Mouse (Mus musculus): ENCODE results near the gene Adipor2. TPM values are rescaled to one million over a fixed set of nuclear protein-coding genes. Genes with fewer than 3 reads are reported as not detected.

Adipor2 gene
- total RNA-seq, 1 experiment from 2014 or later = 194 TPM

- no peak for DNase-seq
Measured at GRCm38 (mm10) chr6:119312381-119312780, 105.1 kb downstream of the Adipor2 start.

- no peak for DNase-seq
Measured at GRCm38 (mm10) chr6:119310176-119310575, 107.3 kb downstream of the Adipor2 start.

GRCm38 (mm10) chr6:119307867-119308413, 109.6 kb downstream of the Adipor2 start:
- DNase-seq = no peak

- DNase-seq = no peak
Measured at GRCm38 (mm10) chr6:119303331-119303730, 114.2 kb downstream of the Adipor2 start.

Other genes with a start within 250 kb of the Adipor2 start
- gene Dcp1b, start 242.5 kb downstream of the Adipor2 start, total RNA-seq (2021) = 10.2 and 14.0 TPM in 2 replicates
- gene Cacna1c, start 221.3 kb downstream of the Adipor2 start, total RNA-seq (2021) = 58.2 and 66.2 TPM in 2 replicates
- 0.94 TPM in 1 of 2 replicates, not detected in the other for gene Cacna2d4, start 181.2 kb downstream of the Adipor2 start, total RNA-seq (2021)
- 0.23 TPM in 1 of 2 replicates, not detected in the other for gene Lrtm2, start 86.9 kb downstream of the Adipor2 start, total RNA-seq (2021)
- gene Fbxl14, start 62.0 kb upstream of the Adipor2 start, total RNA-seq (2021) = 27.4 and 33.5 TPM in 2 replicates
- 2.6 and 3.0 TPM in 2 replicates for gene Wnt5b, start 126.6 kb upstream of the Adipor2 start, total RNA-seq (2021)

Data from adrenal gland, postnatal 14 days (tissue).